Comparison of ENCODE assay signal across 18 mouse cellular contexts in genomic region chr9:41438141-41438540, GRCm38 (mm10).
"Had no signal": no experiment of that assay in that cellular context is flagged by ENCODE, and none has a peak within 500 bp of the region (broad histone marks: within the 10 kb centered on the region; RNA-seq: fewer than 3 reads in every experiment).

No protein-coding gene starts in this region.

- ATAC-seq: lung, postnatal 0 days; midbrain, embryonic 16.5 days had no signal

- H3K9ac ChIP-seq: kidney, embryonic 15.5 days; liver, embryonic 13.5 days; neural tube, embryonic 12.5 days; neural tube, embryonic 15.5 days had no signal

- H3K4me1 ChIP-seq: kidney, embryonic 15.5 days; liver, embryonic 13.5 days; megakaryocyte, embryonic 14.5 days; neural tube, embryonic 12.5 days; neural tube, embryonic 15.5 days had no signal

- H3K4me3 ChIP-seq: kidney, embryonic 15.5 days; left cerebral cortex, adult 2 months; liver, embryonic 13.5 days; megakaryocyte, embryonic 14.5 days; neural tube, embryonic 12.5 days; neural tube, embryonic 15.5 days had no signal

- DNase-seq: kidney, adult 11 months; kidney, adult 8-10 months; kidney, postnatal 10 days; kidney, postnatal 36 days; layer of hippocampus, postnatal 36 days; liver, embryonic 13.5 days; lung, adult 2 months; lung, postnatal 36 days; thymus, adult 18-20 months; thymus, postnatal 36 days had no signal

- H3K27me3 ChIP-seq: kidney, embryonic 15.5 days; liver, embryonic 13.5 days; megakaryocyte, embryonic 14.5 days; neural tube, embryonic 12.5 days; neural tube, embryonic 15.5 days had no signal

- H3K27ac ChIP-seq: kidney, embryonic 15.5 days; left cerebral cortex, adult 2 months; liver, embryonic 13.5 days; neural tube, embryonic 12.5 days; neural tube, embryonic 15.5 days had no signal

- H3K9me3 ChIP-seq: liver, embryonic 13.5 days; megakaryocyte, embryonic 14.5 days had no signal

- H3K4me2 ChIP-seq: kidney, embryonic 15.5 days; liver, embryonic 13.5 days; midbrain, embryonic 11.5 days; neural tube, embryonic 12.5 days; neural tube, embryonic 15.5 days had no signal

- H3K36me3 ChIP-seq: liver, embryonic 13.5 days had no signal
